Mouse (Mus musculus): ENCODE data around the gene Cdk8. TPM values are rescaled to one million over a fixed set of nuclear protein-coding genes. Genes with fewer than 3 reads are reported as not detected.

Cdk8 gene
- total RNA-seq, 1 experiment = 63.9 TPM

- TF ChIP-seq ZNF384 (IDR thresholded peaks at IDR 0.05; ENCODE audit: low read depth, low read length) (no peak), HCFC1 (IDR thresholded peaks at IDR 0.05; ENCODE audit: borderline replicate concordance, insufficient read depth, low read length) (no peak), CHD2 (IDR thresholded peaks at IDR 0.05; ENCODE audit: low read depth, low read length) (no peak), MAFK (IDR thresholded peaks at IDR 0.05; ENCODE audit: insufficient read depth, low read depth, low read length) (no peak), ZC3H11A (IDR thresholded peaks at IDR 0.05; ENCODE audit: borderline replicate concordance, low read depth, low read length) (no peak)
- H3K4me3 ChIP-seq (ENCODE audit: insufficient read depth in 1 of 2, low read depth in 1 of 2, low read length in 2 of 2, poor library complexity in 1 of 2, severe bottlenecking in 1 of 2) = no peak overlapping the region
- no peak overlapping the region for H3K9ac ChIP-seq (ENCODE audit: insufficient read depth, low read depth, low read length, poor library complexity, severe bottlenecking)
- H3K36me3 ChIP-seq (ENCODE audit: control insufficient read depth, insufficient read depth, low read length, poor library complexity, severe bottlenecking) = peaks cover 8% of the 10 kb centered on the region
- H3K4me1 ChIP-seq (ENCODE audit: control insufficient read depth in 2 of 2, insufficient read depth in 2 of 2, low read length in 2 of 2, poor library complexity in 1 of 2) = no peaks in the 10 kb centered on the region
- H3K27ac ChIP-seq (ENCODE audit: insufficient read depth, low read depth, low read length, poor library complexity, severe bottlenecking) = no peak overlapping the region
- in situ Hi-C loops (cut with MboI; ENCODE audit: low sequenced_read_pairs in 2 of 2, unreplicated experiment in 2 of 2) = no loop called here
- no peak for DNase-seq (ENCODE audit: low read depth, low spot score)
- no peaks in the 10 kb centered on the region for H3K9me3 ChIP-seq (ENCODE audit: control insufficient read depth, insufficient read depth, low read depth, low read length)
Observed at GRCm38 (mm10) chr5:146292896-146293680, 62.1 kb downstream of the Cdk8 start.

GRCm38 (mm10) chr5:146293919-146294700, 63.1 kb downstream of the Cdk8 start:
- no peak overlapping the region; the same call in 1 of the 2 replicates for H3K27ac ChIP-seq (ENCODE audit: insufficient read depth, low read depth, low read length, poor library complexity, severe bottlenecking)
- no peaks in the 10 kb centered on the region for H3K4me1 ChIP-seq (ENCODE audit: control insufficient read depth in 2 of 2, insufficient read depth in 2 of 2, low read length in 2 of 2, poor library complexity in 1 of 2)
- in situ Hi-C loops (cut with MboI; ENCODE audit: low sequenced_read_pairs in 2 of 2, unreplicated experiment in 2 of 2) = no loop called here
- DNase-seq (ENCODE audit: low read depth, low spot score) = no peak
- H3K9me3 ChIP-seq (ENCODE audit: control insufficient read depth, insufficient read depth, low read depth, low read length) = no peaks in the 10 kb centered on the region
- H3K9ac ChIP-seq (ENCODE audit: insufficient read depth, low read depth, low read length, poor library complexity, severe bottlenecking) = no peak overlapping the region
- peaks cover 14% of the 10 kb centered on the region for H3K36me3 ChIP-seq (ENCODE audit: control insufficient read depth, insufficient read depth, low read length, poor library complexity, severe bottlenecking)
- no peak for TF ChIP-seq ZC3H11A (IDR thresholded peaks at IDR 0.05; ENCODE audit: borderline replicate concordance, low read depth, low read length)
- no peak for TF ChIP-seq MAFK (IDR thresholded peaks at IDR 0.05; ENCODE audit: insufficient read depth, low read depth, low read length)
- TF ChIP-seq HCFC1 (IDR thresholded peaks at IDR 0.05; ENCODE audit: borderline replicate concordance, insufficient read depth, low read length) = no peak
- no peak for TF ChIP-seq ZNF384 (IDR thresholded peaks at IDR 0.05; ENCODE audit: low read depth, low read length)
- no peak for TF ChIP-seq CHD2 (IDR thresholded peaks at IDR 0.05; ENCODE audit: low read depth, low read length)
- H3K4me3 ChIP-seq (ENCODE audit: insufficient read depth in 1 of 2, low read depth in 1 of 2, low read length in 2 of 2, poor library complexity in 1 of 2, severe bottlenecking in 1 of 2) = no peak overlapping the region

GRCm38 (mm10) chr5:146294834-146295233, 63.8 kb downstream of the Cdk8 start:
- DNase-seq (ENCODE audit: low read depth, low spot score) = no peak
- Histone ChIP-seq H3K36me3 (ENCODE audit: control insufficient read depth, insufficient read depth, low read length, poor library complexity, severe bottlenecking) (peaks cover 21% of the 10 kb centered on the region), H3K9ac (ENCODE audit: insufficient read depth, low read depth, low read length, poor library complexity, severe bottlenecking) (no peak overlapping the region)

GRCm38 (mm10) chr5:146298807-146299519, 67.9 kb downstream of the Cdk8 start:
- in situ Hi-C loops (cut with MboI; ENCODE audit: low sequenced_read_pairs in 2 of 2, unreplicated experiment in 2 of 2) = no loop called here
- Histone ChIP-seq H3K9me3 (ENCODE audit: control insufficient read depth, insufficient read depth, low read depth, low read length) (no peaks in the 10 kb centered on the region), H3K4me3 (ENCODE audit: insufficient read depth in 1 of 2, low read depth in 1 of 2, low read length in 2 of 2, poor library complexity in 1 of 2, severe bottlenecking in 1 of 2) (no peak overlapping the region), H3K4me1 (ENCODE audit: control insufficient read depth in 2 of 2, insufficient read depth in 2 of 2, low read length in 2 of 2, poor library complexity in 1 of 2) (no peaks in the 10 kb centered on the region), H3K9ac (ENCODE audit: insufficient read depth, low read depth, low read length, poor library complexity, severe bottlenecking) (no peak overlapping the region), H3K27ac (ENCODE audit: insufficient read depth, low read depth, low read length, poor library complexity, severe bottlenecking) (no peak overlapping the region), H3K36me3 (ENCODE audit: control insufficient read depth, insufficient read depth, low read length, poor library complexity, severe bottlenecking) (peaks cover 32% of the 10 kb centered on the region)
- no peak for TF ChIP-seq HCFC1 (IDR thresholded peaks at IDR 0.05; ENCODE audit: borderline replicate concordance, insufficient read depth, low read length)
- no peak for TF ChIP-seq ZC3H11A (IDR thresholded peaks at IDR 0.05; ENCODE audit: borderline replicate concordance, low read depth, low read length)
- TF ChIP-seq ZNF384 (IDR thresholded peaks at IDR 0.05; ENCODE audit: low read depth, low read length) = no peak
- TF ChIP-seq CHD2 (IDR thresholded peaks at IDR 0.05; ENCODE audit: low read depth, low read length) = no peak
- no peak for TF ChIP-seq MAFK (IDR thresholded peaks at IDR 0.05; ENCODE audit: insufficient read depth, low read depth, low read length)
- no peak for DNase-seq (ENCODE audit: low read depth, low spot score)

More at GRCm38 (mm10) chr5:146294834-146295233, 63.8 kb downstream of the Cdk8 start:
- TF ChIP-seq HCFC1 (IDR thresholded peaks at IDR 0.05; ENCODE audit: borderline replicate concordance, insufficient read depth, low read length) (no peak), MAFK (IDR thresholded peaks at IDR 0.05; ENCODE audit: insufficient read depth, low read depth, low read length) (no peak), CHD2 (IDR thresholded peaks at IDR 0.05; ENCODE audit: low read depth, low read length) (no peak), ZNF384 (IDR thresholded peaks at IDR 0.05; ENCODE audit: low read depth, low read length) (no peak), ZC3H11A (IDR thresholded peaks at IDR 0.05; ENCODE audit: borderline replicate concordance, low read depth, low read length) (no peak)
- in situ Hi-C loops (cut with MboI; ENCODE audit: low sequenced_read_pairs in 2 of 2, unreplicated experiment in 2 of 2) = no loop called here
- H3K4me1 ChIP-seq (ENCODE audit: control insufficient read depth in 2 of 2, insufficient read depth in 2 of 2, low read length in 2 of 2, poor library complexity in 1 of 2) = no peaks in the 10 kb centered on the region
- no peak overlapping the region for H3K27ac ChIP-seq (ENCODE audit: insufficient read depth, low read depth, low read length, poor library complexity, severe bottlenecking)
- H3K9me3 ChIP-seq (ENCODE audit: control insufficient read depth, insufficient read depth, low read depth, low read length) = no peaks in the 10 kb centered on the region
- no peak overlapping the region for H3K4me3 ChIP-seq (ENCODE audit: insufficient read depth in 1 of 2, low read depth in 1 of 2, low read length in 2 of 2, poor library complexity in 1 of 2, severe bottlenecking in 1 of 2)
